Mouse (Mus musculus): Measurements from ENCODE around the gene 2310011J03Rik. TPM values are rescaled to one million over a fixed set of nuclear protein-coding genes. Genes with fewer than 3 reads are reported as not detected.
A peak's percentile ranks its signal among the peaks of the same experiment; 100 is the strongest.

The 2310011J03Rik gene
- polyA plus RNA-seq, 1 experiment: 72.5 TPM

- 59% methylated on average over 8 of the region's 8 CpGs for WGBS
- no peak for DNase-seq (ENCODE audit: low read depth, low spot score)
Measured at GRCm38 (mm10) chr10:80297526-80298133, 22.7 kb downstream of the 2310011J03Rik start.

- no peak for DNase-seq (ENCODE audit: low read depth, low spot score)
- 91% methylated on average over 5 of the region's 5 CpGs for WGBS
Measured at GRCm38 (mm10) chr10:80296824-80297223, 23.5 kb downstream of the 2310011J03Rik start.

GRCm38 (mm10) chr10:80295618-80296425 is 24.5 kb downstream of the 2310011J03Rik start, which contains the start of gene Apc2:
TSS of gene Apc2 (plus strand) at chr10:80295977.
- WGBS: 8% methylated on average over 26 of the region's 26 CpGs
- DNase-seq (ENCODE audit: low read depth, low spot score): peak; percentile 46

GRCm38 (mm10) chr10:80294788-80295303 is 25.5 kb downstream of the 2310011J03Rik start:
- 47% methylated on average over 7 of the region's 7 CpGs for WGBS
- no peak for DNase-seq (ENCODE audit: low read depth, low spot score)

GRCm38 (mm10) chr10:80294311-80294710 is 26.0 kb downstream of the 2310011J03Rik start:
- 68% methylated on average over 4 of the region's 4 CpGs for WGBS

GRCm38 (mm10) chr10:80293325-80293724 is 27.0 kb downstream of the 2310011J03Rik start:
- no peak for DNase-seq (ENCODE audit: low read depth, low spot score)
- 14% methylated on average over 14 of the region's 14 CpGs for WGBS

More at GRCm38 (mm10) chr10:80294311-80294710, 26.0 kb downstream of the 2310011J03Rik start:
- DNase-seq (ENCODE audit: low read depth, low spot score): no peak

GRCm38 (mm10) chr10:80292251-80293146 is 27.8 kb downstream of the 2310011J03Rik start, which contains the start of gene Rps15:
TSS of gene Rps15 (plus strand) at chr10:80292453.
- peak; percentile 67 for DNase-seq (ENCODE audit: low read depth, low spot score)
- WGBS: under 1% methylated on average over 72 of the region's 72 CpGs

GRCm38 (mm10) chr10:80288657-80289056 is 31.7 kb downstream of the 2310011J03Rik start:
- WGBS: 38% methylated on average over 8 of the region's 8 CpGs
- no peak for DNase-seq (ENCODE audit: low read depth, low spot score)

- WGBS: 50% methylated on average over 12 of the region's 12 CpGs
- no peak for DNase-seq (ENCODE audit: low read depth, low spot score)
Measured at GRCm38 (mm10) chr10:80288097-80288496, 32.2 kb downstream of the 2310011J03Rik start.

- no peak for DNase-seq (ENCODE audit: low read depth, low spot score)
- WGBS: 72% methylated on average over 10 of the region's 15 CpGs
Measured at GRCm38 (mm10) chr10:80285222-80286070, 34.9 kb downstream of the 2310011J03Rik start.

- DNase-seq (ENCODE audit: low read depth, low spot score): no peak
- WGBS: 36% methylated on average over 20 of the region's 20 CpGs
Measured at GRCm38 (mm10) chr10:80282481-80283441, 37.6 kb downstream of the 2310011J03Rik start.

GRCm38 (mm10) chr10:80281921-80282371 is 38.4 kb downstream of the 2310011J03Rik start:
- DNase-seq (ENCODE audit: low read depth, low spot score): no peak
- WGBS: 27% methylated on average over 8 of the region's 8 CpGs

- WGBS: 39% methylated on average over 7 of the region's 7 CpGs
- no peak for DNase-seq (ENCODE audit: low read depth, low spot score)
Measured at GRCm38 (mm10) chr10:80281304-80281703, 39.0 kb downstream of the 2310011J03Rik start.

GRCm38 (mm10) chr10:80279273-80279672 is 41.1 kb downstream of the 2310011J03Rik start:
- no peak for DNase-seq (ENCODE audit: low read depth, low spot score)
- 83% methylated on average over 12 of the region's 12 CpGs for WGBS

GRCm38 (mm10) chr10:80278390-80278789 is 41.9 kb downstream of the 2310011J03Rik start:
- DNase-seq (ENCODE audit: low read depth, low spot score): no peak
- WGBS: 94% methylated on average over 9 of the region's 9 CpGs

GRCm38 (mm10) chr10:80276238-80276637 is 44.1 kb downstream of the 2310011J03Rik start:
- no peak for DNase-seq (ENCODE audit: low read depth, low spot score)
- WGBS: 58% methylated on average over 5 of the region's 5 CpGs

GRCm38 (mm10) chr10:80273847-80274246 is 46.5 kb downstream of the 2310011J03Rik start:
- DNase-seq (ENCODE audit: low read depth, low spot score): no peak
- 87% methylated on average over 3 of the region's 3 CpGs for WGBS
